Mouse (Mus musculus) stomach, embryonic 14.5 days (tissue): ENCODE measurements around the gene Dhdh. TPM values are rescaled to one million over a fixed set of nuclear protein-coding genes. Genes with fewer than 3 reads are reported as not detected.
A peak's percentile ranks its signal among the peaks of the same experiment; 100 is the strongest.

ENCODE experiments used
- ATAC-seq: fragments of 200-750 bp; cut with Nextera tagmentation; 2 replicates; pipeline ENCODE4 v1.8.0; 2017; ENCODE audit warnings: low read depth, moderate TSS enrichment; ENCODE audit not compliant: insufficient number of reproducible peaks, insufficient read depth, low FRiP score
- H3K27ac ChIP-seq: fragments of 300-500 bp; sonication (generic); 2 replicates; pipeline ENCODE4 v1.5.1; 2014; ENCODE audit warnings: mild to moderate bottlenecking, low read length, moderate library complexity, mixed read lengths
- H3K27me3 ChIP-seq: fragments of 300-500 bp; sonication (generic); 2 replicates; pipeline ENCODE4 v1.6.1; 2014; ENCODE audit warnings: low read length, control low read depth, mixed read lengths; ENCODE audit not compliant: control insufficient read depth, insufficient read depth
- H3K36me3 ChIP-seq: fragments of 300-500 bp; sonication (generic); 2 replicates; pipeline ENCODE4 v1.6.1; 2014; ENCODE audit warnings: mild to moderate bottlenecking, control low read depth, low read length, moderate library complexity, mixed read lengths; ENCODE audit not compliant: control insufficient read depth, insufficient read depth
- H3K4me1 ChIP-seq: fragments of 300-500 bp; sonication (generic); 2 replicates; pipeline ENCODE4 v1.6.1; 2014; ENCODE audit warnings: low read length, control low read depth, mixed read lengths; ENCODE audit not compliant: control insufficient read depth, insufficient read depth
- H3K4me2 ChIP-seq: fragments of 300-500 bp; sonication (generic); replicated peaks from 2 replicates; pipeline ENCODE4 v1.6.1; 2014; ENCODE audit warnings: low read depth, low read length, control low read depth
- H3K4me3 ChIP-seq: fragments of 300-500 bp; sonication (generic); 2 replicates; pipeline ENCODE4 v1.5.1; 2014; ENCODE audit warnings: low read depth, low read length, control low read depth
- H3K9ac ChIP-seq: fragments of 300-500 bp; sonication (generic); replicated peaks from 2 replicates; pipeline ENCODE4 v1.6.1; 2014; ENCODE audit warnings: low read depth, mild to moderate bottlenecking, control low read depth, low read length, moderate library complexity, mixed read lengths
- H3K9me3 ChIP-seq: fragments of 300-500 bp; sonication (generic); 2 replicates; pipeline ENCODE4 v1.6.1; 2016; ENCODE audit warnings: low read depth, low read length, control low read depth; ENCODE audit not compliant: control insufficient read depth
- WGBS: fragments of 180-500 bp; shearing (Covaris S2); extraction: QIAGEN DNeasy Blood & Tissue Kit; methylation state at CpG from one replicate; pipeline ENCODE4 v1.1.7; 2014; 5-methylcytosine and 5-hydroxymethylcytosine counted together
- polyA plus RNA-seq: library from polyadenylated mRNA; unstranded; fragments of >200 nt; fragmentation: Nextera tagmentation; extraction: Ambion mirVana; gene quantifications from 2 replicates; pipeline ENCODE4 v1.2.1, GENCODE M21; 2014

The Dhdh gene
- polyA plus RNA-seq, 1 experiment from 2014 or later: 2.7 TPM

DNA sequence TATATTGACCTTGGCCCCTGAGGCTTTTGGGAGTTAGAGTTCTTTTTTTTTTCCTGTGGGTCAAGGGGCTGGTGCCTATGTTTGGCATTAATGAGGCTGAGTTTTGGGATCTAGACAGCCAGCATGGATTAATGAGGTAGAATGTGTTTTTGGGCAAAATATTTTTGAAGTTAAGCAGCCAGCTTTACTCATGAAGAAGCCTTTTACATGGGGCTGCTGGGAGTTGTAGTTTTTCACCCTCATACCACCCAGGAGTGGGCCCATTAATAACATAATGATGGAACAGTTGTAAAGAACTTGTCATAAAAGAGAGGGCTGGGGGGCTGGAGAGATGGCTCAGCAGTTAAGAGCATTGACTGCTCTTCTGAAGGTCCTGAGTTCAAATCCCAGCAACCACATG lies 42.0 kb downstream of the Dhdh start:
- Histone ChIP-seq H3K9me3 (no peaks in the 10 kb centered on the region), H3K4me2 (no peak overlapping the region), H3K27me3 (no peaks in the 10 kb centered on the region), H3K4me3 (no peak overlapping the region), H3K36me3 (peaks cover 39% of the 10 kb centered on the region; the same call in 1 of the 2 replicates), H3K4me1 (no peaks in the 10 kb centered on the region), H3K27ac (no peak overlapping the region), H3K9ac (no peak overlapping the region)
- ATAC-seq: no peak

DNA sequence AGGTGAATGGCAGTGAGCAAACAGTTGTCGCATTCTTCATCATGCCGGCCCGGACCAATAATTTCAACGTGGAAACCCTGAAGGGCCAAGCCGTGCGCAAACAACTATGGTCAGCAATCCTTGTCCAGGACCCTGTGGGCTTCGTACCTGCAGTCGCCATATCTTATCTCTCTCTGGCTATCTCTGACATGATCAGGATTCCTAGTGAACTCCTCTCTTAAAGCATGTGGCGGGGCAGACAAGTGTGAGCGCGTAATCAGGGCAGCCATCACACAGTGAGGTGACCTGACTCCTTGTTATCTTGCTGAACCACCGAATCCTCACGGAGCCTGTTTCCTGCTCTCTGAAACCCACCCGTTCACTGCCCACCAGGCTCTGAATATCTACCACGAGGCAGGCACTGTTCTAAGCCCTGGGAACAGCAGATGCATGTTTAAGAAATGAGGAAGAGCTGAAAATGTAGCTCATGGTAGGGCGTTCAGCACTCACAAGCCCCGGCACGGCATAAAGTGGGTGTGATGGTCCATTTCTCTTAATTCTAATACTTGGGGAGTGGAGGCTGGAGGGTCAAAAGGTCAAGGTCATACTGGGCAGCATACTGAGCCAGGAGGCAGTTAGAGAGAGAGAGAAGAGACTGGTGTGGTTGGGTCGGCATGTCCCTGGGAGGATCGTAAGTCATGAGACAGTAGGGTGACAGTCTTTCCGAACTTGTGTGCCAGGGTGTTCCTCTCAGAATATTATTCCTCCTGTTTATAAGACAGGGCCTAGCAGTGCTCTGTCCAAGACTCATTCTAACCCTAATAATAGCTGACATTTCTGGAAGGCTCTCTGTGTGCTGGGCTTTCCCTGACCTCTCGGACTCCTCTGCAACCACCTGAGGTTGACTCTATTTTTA lies 44.8 kb downstream of the Dhdh start:
- ATAC-seq: no peak
- 80% methylated on average over 22 of the region's 22 CpGs for WGBS
- Histone ChIP-seq H3K36me3 (peaks cover 41% of the 10 kb centered on the region), H3K9me3 (no peaks in the 10 kb centered on the region), H3K9ac (no peak overlapping the region), H3K4me3 (no peak overlapping the region), H3K4me1 (no peaks in the 10 kb centered on the region), H3K4me2 (no peak overlapping the region), H3K27me3 (no peaks in the 10 kb centered on the region), H3K27ac (no peak overlapping the region)

DNA sequence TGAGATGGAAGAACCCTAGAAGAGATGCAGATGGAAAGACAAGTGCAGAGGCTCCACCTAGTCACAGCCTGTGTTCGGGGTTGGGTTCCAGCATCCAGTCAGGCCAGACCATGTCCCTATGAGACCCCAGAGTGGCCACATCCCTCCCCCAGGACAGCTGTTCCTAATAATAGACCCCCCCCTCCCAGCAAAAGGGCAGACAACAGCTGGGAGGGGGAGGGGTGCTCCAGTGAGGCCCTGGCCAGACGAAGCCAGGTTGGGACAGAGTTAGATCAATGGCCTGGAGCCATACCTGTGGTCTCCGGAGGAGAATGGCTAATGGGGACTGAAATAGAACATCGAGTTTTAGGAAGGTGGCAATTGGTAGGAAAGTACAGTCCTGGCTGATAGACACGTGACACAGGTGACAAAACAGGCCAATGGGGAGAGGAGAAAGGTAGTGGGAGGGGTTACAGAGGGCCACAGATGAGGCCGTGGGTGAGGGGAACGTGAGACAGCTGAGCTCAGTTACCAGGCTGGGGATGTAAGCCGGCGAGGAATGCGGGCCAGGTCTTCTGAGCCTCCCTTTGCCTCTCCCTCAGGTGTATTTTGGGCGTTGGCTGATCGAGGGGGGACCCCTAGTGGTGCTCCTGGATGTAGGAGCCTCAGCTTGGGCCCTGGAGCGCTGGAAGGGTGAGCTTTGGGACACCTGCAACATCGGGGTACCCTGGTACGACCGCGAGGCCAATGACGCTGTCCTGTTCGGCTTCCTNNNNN lies 50.9 kb downstream of the Dhdh start, which contains the start of gene Ruvbl2:
TSS of gene Ruvbl2 (minus strand) at position 576 of the 756 bp plus-strand sequence.
- Histone ChIP-seq H3K9ac (no peak within 1 kb of the TSS), H3K4me2 (peak within 1 kb of the TSS; percentile 10; the same call in 1 of the 2 replicates), H3K36me3 (peaks cover 12% of the 10 kb centered on the region), H3K4me1 (peaks cover 27% of the 10 kb centered on the region), H3K4me3 (no peak within 1 kb of the TSS), H3K27me3 (no peaks in the 10 kb centered on the region), H3K27ac (no peak within 1 kb of the TSS), H3K9me3 (no peaks in the 10 kb centered on the region)
- no peak for ATAC-seq
- WGBS: 17% methylated on average over 19 of the region's 19 CpGs

DNA sequence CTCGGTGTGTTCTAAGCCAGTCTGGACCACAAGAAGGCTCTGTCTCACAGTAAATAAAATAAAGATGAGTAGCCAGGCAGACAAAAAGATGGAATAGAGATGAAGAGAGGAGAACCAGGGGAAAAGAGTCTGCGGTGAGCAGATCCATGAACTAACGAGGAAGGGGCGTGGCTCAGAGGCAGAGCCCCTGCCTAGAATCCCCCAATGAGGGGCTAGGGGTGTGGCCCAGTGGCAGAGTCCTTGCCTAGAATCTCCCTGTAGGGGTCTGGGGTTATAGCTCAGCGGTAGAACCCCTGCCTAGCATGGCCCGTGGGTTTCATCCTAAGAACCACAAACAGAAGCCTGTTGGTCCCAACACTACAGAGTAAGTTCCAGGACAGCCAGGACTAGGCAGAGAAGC lies 51.6 kb downstream of the Dhdh start:
- WGBS: 40% methylated on average over 6 of the region's 6 CpGs
- Histone ChIP-seq H3K9ac (no peak overlapping the region), H3K4me2 (peak overlapping the region; percentile 10; the same call in 1 of the 2 replicates), H3K4me1 (peaks cover 28% of the 10 kb centered on the region), H3K4me3 (no peak overlapping the region), H3K36me3 (peaks cover 10% of the 10 kb centered on the region), H3K27me3 (no peaks in the 10 kb centered on the region), H3K27ac (no peak overlapping the region), H3K9me3 (no peaks in the 10 kb centered on the region)
- no peak for ATAC-seq

DNA sequence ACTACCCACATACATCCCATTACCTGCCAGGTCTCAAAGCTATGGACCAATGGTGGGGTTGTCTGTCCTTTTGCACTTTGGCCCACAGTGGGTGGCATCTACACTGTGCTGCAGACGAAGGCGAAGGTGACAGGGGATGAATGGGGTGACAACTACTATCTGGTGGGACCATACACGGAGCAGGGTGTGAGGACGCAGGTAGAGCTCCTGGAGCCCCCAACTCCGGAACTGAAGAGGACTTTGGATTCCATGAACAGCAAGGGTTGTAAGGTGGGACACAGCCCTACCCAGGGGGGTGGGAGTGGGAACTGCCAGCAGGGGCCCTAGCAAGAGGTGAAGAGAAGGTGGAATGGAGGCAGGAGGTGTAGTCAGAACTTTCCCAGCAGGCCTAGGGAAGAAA lies 52.2 kb downstream of the Dhdh start:
- no peak overlapping the region for H3K4me2 ChIP-seq
- no peak overlapping the region for H3K27ac ChIP-seq
- H3K27me3 ChIP-seq: no peaks in the 10 kb centered on the region
- ATAC-seq: no peak
- WGBS: 85% methylated on average over 5 of the region's 5 CpGs
- peaks cover 6% of the 10 kb centered on the region for H3K36me3 ChIP-seq
- H3K4me1 ChIP-seq: peaks cover 28% of the 10 kb centered on the region
- H3K4me3 ChIP-seq: no peak overlapping the region
- H3K9ac ChIP-seq: no peak overlapping the region
- no peaks in the 10 kb centered on the region for H3K9me3 ChIP-seq

DNA sequence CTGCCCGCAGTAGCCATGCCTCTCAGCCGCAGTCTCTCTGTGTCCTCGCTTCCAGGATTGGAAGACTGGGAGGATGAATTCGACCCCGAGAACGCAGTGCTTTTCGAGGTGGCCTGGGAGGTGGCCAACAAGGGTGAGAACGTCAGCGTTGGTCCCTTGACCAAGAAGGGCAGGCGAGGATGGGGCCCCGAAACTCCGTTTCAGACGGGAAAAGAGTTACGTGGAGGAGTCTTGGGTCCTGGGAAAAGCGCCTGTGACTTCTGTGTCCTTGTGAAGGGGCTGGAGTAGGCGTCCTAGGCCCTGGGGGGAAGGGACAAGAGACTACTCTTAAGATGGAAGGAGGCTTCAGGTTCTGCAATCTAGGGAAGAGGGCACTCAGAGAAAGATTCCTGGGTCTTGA lies 53.6 kb downstream of the Dhdh start:
- Histone ChIP-seq H3K4me1 (peaks cover 28% of the 10 kb centered on the region), H3K9me3 (no peaks in the 10 kb centered on the region), H3K4me2 (peak overlapping the region; percentile 90), H3K4me3 (peak overlapping the region; percentile 88), H3K36me3 (peaks cover 9% of the 10 kb centered on the region), H3K9ac (peak overlapping the region; percentile 67), H3K27ac (peak overlapping the region; percentile 68), H3K27me3 (no peaks in the 10 kb centered on the region)
- 0 out of 2 replicates have a peak, but pooled peaks have one; percentile 3 for ATAC-seq
- WGBS: 2% methylated on average over 16 of the region's 16 CpGs

DNA sequence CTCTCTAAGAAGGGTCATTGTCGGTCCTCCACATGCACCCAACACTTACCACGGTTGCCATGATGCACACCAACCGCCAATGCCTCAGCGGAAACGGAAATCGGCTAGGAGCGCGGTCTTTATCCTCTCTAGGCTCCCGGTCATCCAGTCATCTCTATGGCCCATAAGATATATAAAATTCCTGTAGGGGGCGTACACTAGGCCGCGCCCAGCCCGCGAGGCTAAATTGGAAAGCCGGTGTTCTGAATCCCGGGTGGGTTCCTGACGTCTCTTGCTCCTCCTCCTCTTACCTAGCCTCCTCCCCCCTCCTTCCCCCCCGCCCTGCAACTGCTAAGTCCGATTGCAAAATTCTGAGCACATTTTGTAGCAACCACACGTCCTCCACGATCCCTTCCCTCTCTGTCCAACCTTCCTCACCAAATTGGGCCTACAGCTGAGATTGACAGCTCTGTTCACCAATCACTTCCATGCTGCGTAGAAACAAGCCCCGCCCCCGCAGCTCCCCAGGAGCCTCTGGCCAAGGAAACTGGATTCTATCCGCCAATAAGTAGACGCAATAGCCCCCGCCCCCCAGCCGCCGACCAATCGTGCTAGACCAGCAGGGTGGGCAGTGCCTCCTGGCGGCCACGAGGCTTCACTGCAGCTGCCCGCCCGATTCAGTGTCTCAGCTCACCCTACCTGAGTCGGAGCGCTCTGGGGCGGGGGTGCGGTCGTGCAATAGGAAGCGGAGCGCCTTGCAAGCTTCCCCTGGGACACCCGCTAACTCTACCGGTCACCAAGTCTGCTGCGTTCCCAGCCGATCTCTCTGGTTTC lies 54.2 kb downstream of the Dhdh start, which contains the start of gene Gys1:
TSS of gene Gys1 (plus strand) at position 642 of the 813 bp plus-strand sequence.
- Histone ChIP-seq H3K9ac (peak within 1 kb of the TSS; percentile 84), H3K9me3 (no peaks in the 10 kb centered on the region), H3K36me3 (peaks cover 15% of the 10 kb centered on the region), H3K4me3 (peak within 1 kb of the TSS; percentile 88), H3K27ac (peak within 1 kb of the TSS; percentile 84), H3K4me1 (peaks cover 28% of the 10 kb centered on the region), H3K4me2 (peak within 1 kb of the TSS; percentile 98), H3K27me3 (no peaks in the 10 kb centered on the region)
- WGBS: under 1% methylated on average over 45 of the region's 45 CpGs
- ATAC-seq: peak; percentile 96

DNA sequence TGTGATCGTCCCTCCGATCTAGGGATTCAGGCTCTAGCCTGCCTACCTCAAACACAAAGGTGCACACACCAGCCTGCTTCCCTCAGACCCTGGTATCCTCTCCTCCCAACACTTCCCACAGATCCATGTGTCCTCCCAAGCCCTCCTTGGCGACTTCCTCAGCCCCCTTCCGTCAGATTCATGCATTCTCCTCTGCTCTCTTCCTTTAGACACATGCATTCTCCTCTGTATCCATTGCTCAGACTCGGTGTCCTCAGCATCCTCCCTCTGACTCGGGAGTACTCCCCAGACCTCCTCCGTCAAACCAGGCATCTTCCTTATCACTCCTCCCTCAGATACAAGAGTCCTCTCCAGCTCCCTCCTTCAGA lies 54.8 kb downstream of the Dhdh start:
- H3K4me1 ChIP-seq: peaks cover 28% of the 10 kb centered on the region
- H3K9ac ChIP-seq: peak overlapping the region; percentile 84
- H3K4me2 ChIP-seq: peak overlapping the region; percentile 98
- ATAC-seq: no peak
- no peaks in the 10 kb centered on the region for H3K27me3 ChIP-seq
- peak overlapping the region; percentile 88 for H3K4me3 ChIP-seq
- H3K36me3 ChIP-seq: peaks cover 20% of the 10 kb centered on the region
- H3K9me3 ChIP-seq: no peaks in the 10 kb centered on the region
- WGBS: 2% methylated on average over 7 of the region's 7 CpGs
- peak overlapping the region; percentile 84 for H3K27ac ChIP-seq
